Mouse (Mus musculus) gastrocnemius, postnatal 10 days (tissue): ENCODE results near the gene Vasn. TPM values are rescaled to one million over a fixed set of nuclear protein-coding genes. Genes with fewer than 3 reads are reported as not detected.
A peak's percentile ranks its signal among the peaks of the same experiment; 100 is the strongest.

Experiments used
- DNase-seq: peaks from one replicate; pipeline ENCODE4 v3.0.0; 2021; ENCODE audit warnings: mixed read lengths
- total RNA-seq, 2 experiments: library from RNA; stranded (reverse); gene quantifications; 2 replicates each; pipeline ENCODE4 v1.2.3; 2021

Vasn gene
- total RNA-seq, 2 experiments from 2014 or later = 9.7 to 13.0 TPM

DNA sequence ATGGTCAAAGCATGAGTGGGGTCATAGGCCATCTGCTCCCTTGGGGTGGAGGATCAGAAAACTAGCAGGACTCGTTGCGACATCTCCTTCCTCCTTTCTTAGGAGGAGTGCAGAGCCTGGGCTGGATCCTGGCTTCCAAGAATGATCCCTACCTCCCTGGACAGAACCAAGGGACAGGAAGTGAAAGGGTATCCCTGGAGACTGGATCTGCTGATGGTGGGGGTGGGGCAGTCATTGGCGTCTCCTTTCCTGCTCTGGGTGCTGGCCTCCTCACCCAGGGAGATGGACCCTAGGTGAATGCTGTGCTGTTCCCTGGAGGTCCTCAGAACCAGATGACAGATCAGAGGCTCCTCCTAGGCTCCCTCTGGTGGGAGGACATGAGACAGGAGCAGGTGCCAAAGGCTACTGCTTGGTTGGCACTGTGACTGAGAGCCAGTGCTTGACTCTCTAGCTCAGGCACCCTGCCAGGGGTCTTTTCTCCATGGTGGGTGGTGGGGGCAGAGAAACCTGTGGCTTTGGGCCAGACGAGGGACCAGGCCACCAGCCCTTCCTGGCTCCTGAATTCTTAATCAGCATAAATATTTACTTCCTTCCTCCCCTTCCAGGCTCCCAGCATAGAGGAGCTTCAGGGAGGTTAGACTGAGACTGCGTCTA lies 33.2 kb upstream of the Vasn start:
- DNase-seq = peak; percentile 56

DNA sequence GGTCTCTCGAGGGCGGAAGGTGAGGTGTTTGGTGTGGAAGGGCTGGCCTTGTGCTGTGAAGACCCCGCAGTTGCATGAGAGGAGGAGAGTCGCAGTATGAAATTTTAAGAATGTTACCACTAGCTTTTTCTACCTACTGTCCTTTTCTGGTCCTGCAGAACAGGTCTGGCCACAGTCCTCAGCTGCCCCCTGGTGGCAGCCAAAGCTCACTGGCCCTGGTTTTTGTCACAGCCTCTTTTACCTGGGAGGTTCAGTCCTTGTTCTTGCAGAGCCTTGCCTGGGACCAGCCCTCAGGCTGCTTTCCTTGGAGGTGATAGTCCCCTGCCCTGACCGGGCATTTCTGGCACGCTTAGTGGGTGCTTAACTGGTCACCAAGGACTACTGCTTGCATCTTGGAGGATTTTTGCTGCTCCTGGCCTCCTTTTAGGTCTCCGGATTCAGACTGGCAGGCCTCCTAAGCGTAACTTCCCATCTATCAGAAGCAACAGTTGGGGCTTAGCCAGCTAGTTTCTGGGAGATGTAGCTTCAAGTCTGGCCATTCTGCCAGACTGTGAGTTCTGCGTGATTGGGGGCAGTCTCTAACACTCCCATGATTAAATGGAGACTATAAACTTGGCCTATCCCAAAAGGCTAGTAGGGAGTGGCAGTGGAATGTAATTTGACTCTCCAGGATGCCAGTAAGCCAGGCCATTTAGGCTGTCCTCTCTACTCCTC lies 31.8 kb upstream of the Vasn start:
- DNase-seq = peak; percentile 80

DNA sequence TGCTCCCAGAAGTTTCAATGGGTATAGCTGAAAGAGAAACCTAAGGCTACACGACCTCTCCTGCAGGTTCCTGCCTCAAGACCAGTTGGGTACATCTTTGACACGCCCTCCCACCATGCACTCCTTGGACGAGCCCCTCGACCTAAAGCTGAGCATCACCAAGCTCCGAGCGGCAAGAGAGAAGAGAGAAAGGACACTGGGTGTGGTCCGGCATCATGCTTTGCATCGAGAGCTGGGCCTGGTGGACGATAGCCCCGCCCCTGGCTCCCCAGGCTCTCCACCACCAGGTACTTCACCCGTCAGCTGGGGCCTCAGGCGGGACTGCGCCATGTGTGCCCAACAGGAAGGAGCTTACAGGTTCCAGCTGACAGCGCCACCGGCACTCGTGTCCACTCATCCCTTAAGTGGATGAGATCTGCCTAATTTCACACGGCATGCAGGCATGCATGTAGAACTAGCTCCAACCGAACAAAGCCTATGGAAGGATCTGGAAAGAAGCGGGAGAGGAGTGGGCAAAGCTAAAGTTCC lies 31.1 kb upstream of the Vasn start:
- peak; percentile 3 for DNase-seq

DNA sequence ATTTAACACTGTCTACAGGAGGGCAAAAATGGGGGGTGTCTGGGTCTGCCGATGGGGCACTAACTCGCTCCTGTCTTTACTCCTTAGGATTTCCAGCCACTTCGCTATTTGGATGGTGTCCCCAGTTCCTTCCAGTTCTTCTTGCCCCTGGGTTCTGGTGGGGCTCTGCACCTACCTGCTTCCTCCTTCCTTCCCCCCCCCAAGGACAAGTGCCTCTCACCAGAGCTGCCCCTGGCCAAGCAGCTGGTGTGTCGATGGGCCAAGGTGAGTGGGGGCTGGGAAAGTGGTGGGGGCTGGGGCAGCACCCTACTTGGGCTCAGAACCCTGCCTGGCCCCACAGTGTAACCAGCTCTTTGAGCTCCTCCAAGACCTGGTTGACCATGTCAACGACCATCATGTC lies 28.5 kb upstream of the Vasn start:
- no peak for DNase-seq

DNA sequence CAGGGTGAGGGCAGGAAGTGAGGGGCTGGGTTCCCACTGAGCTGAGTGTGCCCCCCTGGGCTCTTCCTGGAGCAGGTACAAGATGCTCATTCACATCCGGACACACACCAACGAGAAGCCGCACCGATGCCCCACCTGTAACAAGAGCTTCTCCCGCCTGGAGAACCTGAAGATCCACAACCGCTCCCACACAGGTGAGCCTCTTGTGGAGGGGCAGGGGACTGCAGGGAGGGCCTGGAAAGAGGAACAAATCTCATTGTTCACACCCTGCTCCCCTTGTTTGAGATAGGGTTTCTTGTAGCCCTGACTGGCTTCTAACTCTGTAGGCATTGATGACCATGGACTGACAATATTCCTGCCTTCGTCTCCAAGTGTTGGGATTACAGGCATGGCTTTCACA lies 28.1 kb upstream of the Vasn start:
- no peak for DNase-seq

DNA sequence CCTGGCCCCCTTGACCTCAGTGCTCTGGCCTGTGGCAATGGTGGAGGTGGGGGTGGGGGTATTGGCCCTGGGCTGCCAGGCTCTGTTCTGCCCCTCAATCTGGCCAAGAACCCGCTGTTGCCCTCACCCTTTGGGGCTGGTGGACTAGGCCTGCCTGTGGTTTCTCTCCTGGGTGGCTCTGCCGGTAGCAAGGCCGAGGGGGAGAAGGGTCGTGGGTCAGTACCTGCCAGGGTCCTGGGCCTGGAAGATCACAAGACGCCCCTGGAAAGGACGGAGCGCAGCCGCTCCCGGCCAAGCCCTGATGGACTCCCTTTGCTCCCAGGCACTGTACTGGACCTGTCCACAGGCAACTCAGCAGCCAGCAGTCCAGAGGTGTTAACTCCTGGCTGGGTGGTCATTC lies 26.0 kb upstream of the Vasn start:
- no peak for DNase-seq

DNA sequence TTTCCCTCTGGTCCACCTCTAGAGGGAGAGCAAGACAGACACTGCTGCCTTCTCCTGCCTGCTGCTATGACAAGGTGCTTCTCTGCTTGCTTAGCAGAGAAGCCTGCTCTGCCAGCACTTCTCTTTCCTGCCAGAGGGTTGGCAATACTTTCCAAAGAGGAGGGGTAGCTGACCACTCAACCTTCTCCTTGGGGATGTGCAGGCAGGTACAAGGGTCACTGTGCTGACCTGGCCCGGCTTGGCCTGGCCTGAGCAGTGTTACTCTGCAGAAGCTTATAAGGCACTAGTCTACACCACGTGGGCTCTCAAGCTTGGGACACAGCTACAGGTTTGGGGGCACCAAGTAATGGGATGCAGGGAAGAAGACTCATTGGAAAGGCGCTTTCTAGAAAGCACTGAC lies 25.1 kb upstream of the Vasn start:
- no peak for DNase-seq

DNA sequence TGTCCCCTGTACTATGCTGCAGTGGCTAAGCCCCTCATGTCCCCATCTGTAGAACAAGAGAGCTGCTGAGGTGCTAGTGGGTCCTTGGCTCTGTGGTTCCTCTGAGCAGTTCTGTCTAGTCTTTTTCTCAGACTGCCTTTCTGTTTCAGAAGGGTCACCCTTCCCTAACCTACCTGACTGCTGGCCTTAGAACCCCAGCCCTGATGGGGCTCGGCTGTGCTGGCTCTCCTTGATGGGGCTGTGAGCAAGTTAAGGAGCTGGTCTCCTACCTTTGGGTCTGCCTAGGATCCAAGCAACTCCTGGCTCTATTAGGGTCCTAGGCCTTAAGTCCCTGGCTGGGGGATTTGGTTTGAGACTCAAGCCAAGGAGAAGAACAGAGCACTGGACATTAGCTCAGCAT lies 24.4 kb upstream of the Vasn start:
- no peak for DNase-seq

DNA sequence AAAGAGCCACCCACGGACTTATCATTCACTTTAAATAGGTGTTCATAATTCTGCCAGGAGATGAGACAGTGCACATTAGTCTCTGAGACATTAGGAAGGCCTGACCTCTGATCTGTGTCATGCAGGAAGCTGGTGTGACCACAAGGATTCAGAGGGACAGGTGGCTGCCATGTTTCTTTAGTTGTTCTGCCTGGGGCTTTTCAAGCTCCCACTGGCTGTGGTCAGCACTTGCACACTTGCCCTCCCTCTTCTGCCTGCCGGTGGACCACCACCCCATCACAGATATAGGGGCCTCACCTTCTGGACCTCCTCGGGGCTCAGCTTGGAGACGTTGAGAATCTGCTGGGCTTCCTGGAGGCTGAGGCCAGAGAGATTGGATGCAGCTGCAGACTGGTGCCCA lies 22.9 kb upstream of the Vasn start:
- DNase-seq = no peak

DNA sequence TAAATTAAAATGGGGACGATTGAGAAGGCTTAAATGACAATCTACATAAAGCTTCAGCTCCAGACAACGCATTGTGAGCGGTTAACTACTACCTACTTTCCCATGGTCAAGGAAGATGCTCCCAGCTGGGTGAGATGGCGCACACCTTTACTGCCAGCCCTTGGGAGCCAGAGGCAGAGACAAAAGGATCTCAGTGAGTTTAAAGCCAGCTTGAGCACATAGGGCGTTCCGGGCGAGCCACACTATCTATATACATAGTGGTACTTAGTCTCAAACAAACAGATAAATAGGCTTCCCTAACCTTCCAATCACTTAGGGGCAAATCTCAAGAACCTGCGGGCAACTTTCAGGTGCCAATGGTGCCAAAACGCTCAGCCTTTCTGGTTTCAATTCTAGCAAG lies 15.7 kb upstream of the Vasn start:
- DNase-seq = no peak

DNA sequence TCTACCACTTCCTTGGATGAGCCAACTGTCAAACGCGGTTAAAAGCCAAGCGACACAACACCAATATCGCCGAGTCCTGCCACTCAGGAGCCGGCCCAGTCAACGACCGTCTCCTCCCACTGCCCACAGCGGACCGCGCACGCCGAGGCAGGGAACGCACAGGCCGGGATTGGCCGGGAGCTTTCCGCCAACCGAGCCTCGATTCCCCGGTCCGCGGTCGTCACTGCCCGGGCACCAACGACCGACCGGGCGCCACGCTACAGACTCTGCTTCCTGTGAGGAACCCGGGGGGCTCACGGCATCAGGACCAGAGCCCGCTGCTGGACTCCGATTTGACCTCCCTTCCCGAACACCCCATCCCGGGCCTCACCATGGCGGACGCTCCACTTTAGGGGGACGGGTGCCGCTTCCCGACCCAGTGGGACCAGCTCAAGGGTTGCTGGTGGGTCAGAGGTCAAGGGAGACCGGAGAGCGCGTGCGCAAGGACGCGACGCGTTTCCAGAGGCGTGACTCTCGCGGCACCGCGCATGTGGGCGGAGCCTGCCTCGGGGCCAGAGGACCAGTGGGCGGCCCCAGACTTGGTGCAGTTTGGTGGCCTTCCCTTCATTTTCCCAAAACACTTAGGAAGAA lies 15.1 kb upstream of the Vasn start, which contains the start of gene Pam16:
TSS of gene Pam16 (minus strand) at position 508 of the 630 bp plus-strand sequence.
- peak; percentile 93 for DNase-seq

DNA sequence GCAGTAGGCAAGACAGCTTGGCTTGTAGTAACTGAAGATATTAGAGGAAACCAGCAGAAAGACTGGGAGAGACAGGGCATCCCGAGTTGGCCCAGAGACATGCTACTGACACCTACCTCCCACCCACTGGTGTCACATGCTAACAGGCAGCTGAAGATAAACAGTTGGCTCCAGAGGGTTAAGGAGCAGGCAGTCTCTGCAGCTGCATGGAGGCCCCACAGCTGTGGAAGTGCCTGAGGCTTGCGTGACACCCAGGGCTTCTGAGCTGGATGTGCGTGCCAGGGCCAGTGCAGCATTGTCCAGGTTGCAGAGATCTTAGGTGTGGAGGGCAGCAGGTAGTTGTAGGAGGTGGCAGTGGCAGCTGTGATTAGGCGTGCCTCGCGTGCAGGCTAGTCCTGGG lies 12.6 kb upstream of the Vasn start:
- no peak for DNase-seq

DNA sequence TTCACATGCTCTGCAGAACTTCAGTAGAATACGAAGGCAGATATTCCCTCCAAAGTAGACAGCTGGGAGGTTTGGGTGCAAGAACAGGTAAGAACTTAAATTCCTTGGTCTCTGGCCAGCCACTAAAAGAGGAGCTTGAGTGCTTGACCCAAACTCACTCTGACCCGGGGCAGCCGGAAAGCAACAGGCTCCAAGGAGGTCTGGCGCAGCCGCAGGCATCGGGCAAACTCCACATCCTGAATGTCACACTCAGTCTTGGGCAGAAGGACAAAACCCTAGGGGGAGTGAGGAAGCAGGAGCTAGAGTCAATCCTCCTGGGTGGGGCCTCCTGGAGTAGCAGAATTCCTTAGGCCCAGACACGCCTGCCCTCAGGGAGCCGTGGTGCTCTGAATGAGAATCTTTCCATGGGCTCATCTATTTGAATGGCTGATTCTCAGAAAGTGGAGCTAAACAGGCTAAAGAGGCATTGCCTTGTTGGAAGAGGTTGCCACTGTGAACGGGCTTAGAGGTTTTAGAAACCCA lies 10.8 kb upstream of the Vasn start:
- DNase-seq = no peak

DNA sequence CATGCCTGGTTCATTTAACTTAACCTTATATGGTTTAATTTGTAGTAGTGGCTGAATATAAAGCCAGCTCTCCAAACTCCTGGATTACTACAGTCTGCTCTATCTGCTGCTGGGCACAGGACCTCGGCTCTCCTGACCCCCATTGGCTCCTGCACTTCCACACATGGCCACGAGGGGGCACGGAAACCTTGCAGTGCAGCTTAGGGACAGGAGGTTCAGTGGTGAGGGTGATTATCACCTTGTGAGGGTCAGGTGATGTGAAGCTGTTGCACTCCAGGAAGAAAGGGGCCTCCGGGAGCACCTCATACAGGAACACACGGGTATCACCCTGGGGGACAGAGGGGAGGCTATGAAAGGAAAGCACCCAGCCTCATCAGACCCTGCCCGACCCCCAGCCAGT lies 9.8 kb upstream of the Vasn start:
- DNase-seq = peak; percentile 92

DNA sequence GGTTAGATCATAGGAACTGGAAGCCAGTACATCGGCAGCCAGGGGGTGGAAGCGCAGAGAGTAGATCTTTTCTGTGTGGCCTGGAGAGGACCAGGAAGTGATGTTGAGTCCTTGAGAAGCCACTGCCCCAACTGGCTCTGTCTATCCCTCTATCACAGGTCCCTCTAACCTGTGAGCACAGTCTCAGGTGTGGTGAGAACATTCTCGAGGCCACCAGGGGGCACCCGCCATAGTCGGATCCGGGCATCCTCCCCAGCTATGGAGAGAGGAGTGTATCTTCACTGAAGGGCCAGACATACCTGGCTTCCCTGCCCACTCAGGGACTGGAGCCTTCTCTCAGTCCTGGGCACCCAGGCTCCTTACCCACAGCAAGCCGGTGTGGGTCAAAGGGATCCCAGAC lies 7.7 kb upstream of the Vasn start:
- no peak for DNase-seq

DNA sequence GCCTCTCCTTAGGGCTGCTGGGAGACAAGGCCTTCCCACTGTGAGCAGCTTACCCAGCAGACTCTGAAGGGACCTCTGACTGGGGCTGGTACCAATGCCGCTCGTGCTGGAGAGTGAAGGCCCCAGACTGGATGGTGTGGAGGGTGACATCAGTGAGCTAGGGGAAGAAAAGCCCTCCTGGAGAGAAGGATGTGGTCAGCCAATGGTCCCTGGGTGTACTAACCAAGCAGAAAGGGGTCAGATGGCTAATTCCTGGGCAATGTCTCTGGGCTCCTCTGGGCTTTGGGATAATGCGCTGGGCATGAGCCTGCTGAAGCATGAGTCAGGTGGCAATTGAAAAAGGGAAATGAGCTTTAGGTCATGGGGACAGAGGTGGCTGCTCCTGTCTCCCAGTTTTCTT lies 6.1 kb upstream of the Vasn start:
- DNase-seq = no peak

DNA sequence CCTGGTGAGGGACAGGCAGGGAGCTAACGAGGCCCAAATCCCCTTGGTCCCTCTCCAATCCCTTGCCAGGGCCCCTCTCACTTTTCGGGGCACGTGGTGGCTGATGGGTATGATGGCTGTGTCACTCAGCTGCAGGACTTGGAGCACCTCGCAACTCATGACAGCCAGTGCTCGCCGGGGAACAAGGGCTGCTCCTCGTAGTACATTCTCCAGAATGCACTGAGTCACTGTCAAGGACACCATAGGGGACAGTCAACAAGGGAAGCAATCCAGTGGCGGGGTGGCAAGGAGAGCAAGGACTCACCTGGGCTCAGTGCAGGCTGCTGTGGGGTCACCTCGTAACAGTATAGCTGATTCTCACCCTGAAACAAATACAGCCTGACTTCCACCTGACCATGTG lies 5.1 kb upstream of the Vasn start:
- DNase-seq = no peak

DNA sequence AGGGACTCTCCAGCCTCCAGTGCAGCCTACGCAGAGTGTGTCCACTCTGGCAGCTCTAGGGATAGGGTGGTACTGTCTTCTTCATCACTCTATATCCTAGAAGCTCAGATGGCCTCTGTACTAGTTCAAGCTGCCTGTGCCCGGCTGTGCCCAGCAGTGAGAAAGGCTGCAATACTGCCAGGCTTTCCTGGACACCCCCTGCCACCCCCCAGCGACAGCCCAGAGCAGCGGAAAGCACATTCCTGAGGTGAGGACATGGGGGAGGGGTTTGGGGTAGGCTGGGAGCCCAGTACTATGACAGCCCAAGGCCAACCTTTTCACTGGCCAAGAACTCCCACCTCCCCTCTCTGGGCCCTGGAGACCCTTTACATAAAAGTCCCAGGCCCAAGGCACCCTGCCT lies 4.0 kb upstream of the Vasn start:
- no peak for DNase-seq

DNA sequence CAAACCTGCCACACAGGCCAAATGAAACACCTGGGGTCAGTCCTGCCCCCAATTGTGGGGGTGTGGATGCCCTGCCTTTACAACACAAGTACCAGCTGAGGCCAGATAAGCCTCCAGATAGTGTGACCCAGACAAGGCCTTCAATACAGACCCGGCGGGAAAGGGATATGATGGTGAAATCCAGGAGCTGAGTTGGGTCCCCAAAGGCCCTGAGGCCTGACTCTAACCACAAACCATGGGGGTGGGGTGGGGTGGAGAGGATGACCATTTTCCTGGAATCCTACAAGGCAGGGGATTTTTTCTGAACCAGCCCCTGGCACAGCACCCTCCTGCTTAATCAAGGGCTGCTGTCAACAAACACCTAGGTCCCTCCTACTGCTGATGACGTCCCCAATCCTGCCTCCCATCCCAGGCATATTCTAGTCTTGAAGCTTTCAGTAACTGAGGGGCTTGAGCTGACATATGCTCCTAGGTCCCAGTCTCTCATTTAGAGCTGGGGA lies 800 bp upstream of the Vasn start:
- no peak for DNase-seq

DNA sequence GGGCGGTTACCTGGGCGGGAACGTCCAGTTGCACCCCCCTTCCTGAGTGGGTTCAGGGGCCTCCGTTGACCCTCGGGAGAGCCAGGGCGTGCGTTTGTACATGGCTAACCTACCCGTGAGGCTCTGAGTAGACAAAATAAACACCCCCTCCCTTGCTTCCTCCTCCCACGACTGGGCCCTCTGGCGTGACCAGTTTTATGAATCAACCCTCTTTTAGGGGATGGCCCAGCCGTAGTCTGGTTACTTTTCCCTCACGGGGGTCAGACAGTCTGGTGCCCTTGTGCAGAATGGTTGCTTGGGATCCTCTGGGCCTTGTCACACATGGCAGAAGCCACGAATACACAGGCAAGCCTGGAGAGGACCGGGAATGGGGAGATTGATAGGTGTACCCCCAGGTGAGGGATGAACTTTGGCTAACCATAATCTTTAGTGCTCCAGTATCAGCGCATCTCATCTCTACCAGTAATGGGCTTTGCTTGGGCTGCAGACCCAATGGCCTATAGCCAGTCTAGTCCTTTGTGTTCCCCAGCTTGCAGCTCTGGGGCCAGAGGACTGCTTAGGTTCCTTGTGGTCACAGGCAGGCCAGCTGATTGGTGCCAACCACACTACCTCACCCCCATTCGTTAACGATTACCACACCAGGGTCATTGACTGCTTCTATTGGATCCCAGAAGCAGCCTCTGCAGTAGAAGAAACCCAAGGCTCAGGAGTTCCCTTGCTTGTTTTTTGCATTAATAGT lies 695 bp downstream of the Vasn start:
- no peak for DNase-seq

DNA sequence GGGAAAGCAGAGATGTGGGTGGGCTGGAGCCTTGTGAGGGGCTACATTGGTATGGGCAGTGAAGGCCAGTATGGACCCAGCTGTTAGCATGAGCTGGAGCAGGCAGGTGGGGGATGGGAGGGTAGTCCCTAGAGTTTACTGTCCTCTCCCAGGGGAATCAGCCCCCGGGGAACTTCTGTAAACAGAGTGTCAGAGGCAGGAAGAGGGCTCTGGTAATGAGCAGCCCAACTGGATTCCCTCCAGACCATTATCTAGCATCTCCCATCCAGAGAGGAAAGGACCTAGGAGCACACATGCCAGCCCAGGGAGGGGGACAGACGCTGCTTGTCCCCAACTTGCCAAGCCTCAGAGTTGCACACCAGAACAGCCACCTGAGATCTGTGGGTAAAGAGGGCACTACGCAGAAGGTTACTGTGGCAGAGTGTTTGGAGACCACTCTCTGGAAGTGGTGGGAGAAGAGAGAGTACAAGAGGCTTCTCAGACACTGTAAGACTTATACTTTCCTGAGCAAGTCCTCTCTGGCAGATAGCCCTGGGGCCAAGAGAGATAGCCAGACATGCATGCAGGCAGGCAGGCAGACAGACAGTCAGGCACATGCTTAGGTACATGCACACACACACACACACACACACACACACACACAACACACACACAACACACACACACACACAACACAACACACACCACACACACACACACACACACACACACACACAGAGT lies 1.5 kb downstream of the Vasn start:
- DNase-seq = no peak

DNA sequence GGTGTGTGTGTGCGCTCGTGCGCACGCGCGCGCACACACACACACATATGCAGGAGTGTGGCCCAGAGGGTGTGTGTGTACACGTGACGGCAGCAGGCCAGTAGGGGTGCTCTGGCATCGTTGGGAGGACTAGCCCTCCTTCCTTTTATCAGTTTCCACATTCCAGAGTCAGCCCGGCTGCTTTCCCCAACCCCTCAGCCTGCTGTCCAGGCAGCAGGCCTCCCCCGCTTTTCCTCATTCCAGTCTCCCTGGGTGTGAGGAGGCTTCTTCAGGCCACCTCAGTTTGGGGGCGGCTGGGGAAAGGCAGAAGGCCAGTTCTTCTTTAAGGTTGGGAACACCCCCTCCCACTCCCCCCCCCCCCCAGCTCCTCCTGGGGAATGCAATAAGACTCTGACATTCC lies 2.4 kb downstream of the Vasn start:
- no peak for DNase-seq
